Mouse (Mus musculus) granulocyte monocyte progenitor cell, adult 5-6 weeks (primary cell): ENCODE results near the gene Sfrp2. TPM values are rescaled to one million over a fixed set of nuclear protein-coding genes. Genes with fewer than 3 reads are reported as not detected.

Experiments used
- ATAC-seq: replicated peaks from 2 replicates; pipeline ENCODE4 v1.8.0; 2016; ENCODE audit warnings: mild to moderate bottlenecking, moderate TSS enrichment, inconsistent platforms; ENCODE audit not compliant: poor library complexity, severe bottlenecking
- total RNA-seq, 2 experiments: library from RNA; stranded (forward) in 1 of 2; stranded (reverse) in 1 of 2; fragments of 200-712, 200-1000 nt in 1 of 2; fragments of >200 nt in 1 of 2; fragmentation: Nextera tagmentation in 1 of 2; gene quantifications; 2 replicates each; pipeline ENCODE4 v1.2.3; 2014 to 2017

Gene Sfrp2
- total RNA-seq, 2 experiments from 2014 or later: not detected

GRCm38 (mm10) chr3:83769036-83769410, 2.9 kb downstream of the Sfrp2 start:
- ATAC-seq: no peak

- ATAC-seq: no peak
These were observed 5.2 kb downstream of the Sfrp2 start for GRCm38 (mm10) chr3:83771160-83771869.

DNA sequence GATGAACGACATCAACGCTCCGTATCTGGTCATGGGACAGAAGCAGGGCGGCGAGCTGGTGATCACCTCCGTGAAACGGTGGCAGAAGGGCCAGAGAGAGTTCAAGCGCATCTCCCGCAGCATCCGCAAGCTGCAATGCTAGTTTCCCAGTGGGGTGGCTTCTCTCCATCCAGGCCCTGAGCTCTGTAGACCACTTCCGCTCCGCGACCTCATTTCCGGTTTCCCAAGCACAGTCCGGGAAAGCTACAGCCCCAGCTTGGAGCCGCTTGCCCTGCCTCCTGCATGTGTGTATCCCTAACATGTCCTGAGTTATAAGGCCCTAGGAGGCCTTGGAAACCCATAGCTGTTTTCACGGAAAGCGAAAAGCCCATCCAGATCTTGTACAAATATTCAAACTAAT, 7.2 kb downstream of the Sfrp2 start:
- ATAC-seq: no peak

DNA sequence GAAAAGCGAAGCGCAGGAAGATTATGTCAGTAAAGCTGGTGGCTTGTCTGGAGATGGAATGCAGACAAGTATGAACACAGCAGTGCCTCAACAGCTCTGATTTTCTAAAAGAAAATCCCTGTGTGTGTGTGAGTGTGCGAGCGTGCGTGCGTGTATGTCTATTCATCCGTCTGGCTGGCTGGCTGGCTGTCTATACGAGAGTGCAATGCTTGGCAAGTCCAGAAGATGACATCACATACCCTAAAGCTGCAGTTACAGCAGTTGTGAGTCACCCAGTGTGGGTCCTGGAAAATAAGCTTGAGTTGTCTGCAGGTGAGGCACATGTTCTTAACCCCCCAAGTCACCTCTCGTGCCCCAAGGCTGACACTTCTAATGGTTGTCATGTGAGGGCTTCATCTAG, 9.3 kb downstream of the Sfrp2 start:
- no peak for ATAC-seq

DNA sequence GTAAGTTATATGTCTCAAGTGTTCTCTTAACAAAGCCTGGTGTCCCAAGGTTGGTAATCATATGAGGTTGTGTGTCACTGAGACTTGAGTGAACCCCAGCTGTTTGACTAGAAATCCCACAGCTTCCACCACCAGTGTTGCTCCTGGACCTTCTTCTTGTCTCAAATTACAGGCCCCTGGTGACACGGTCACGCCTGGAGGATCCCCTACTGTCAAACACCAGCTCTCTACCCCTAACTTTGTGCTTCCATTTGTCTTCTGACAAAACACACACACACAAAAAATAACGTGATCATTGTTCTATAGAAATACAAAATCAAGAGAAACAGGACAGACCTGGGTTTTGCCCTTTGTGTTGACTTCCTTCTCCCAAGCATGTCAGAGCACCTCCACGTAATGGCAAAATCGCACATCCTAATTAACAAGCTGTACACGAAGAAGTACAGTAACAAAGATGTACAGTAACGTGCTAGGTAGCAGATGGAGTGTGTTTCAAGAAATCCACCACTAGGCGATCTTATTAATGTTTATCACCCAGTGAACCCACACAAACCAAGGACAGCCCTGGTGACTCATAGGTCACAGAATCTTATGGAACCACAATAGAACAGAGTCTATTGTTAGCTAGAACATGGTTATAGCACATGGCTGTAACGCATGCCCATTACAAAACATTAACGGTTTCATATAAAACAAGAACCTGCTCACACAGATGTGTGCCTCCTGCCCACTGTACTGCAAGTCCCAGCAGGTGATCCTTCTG, 15.5 kb downstream of the Sfrp2 start:
- no peak for ATAC-seq

- no peak for ATAC-seq
These were observed 17.8 kb downstream of the Sfrp2 start for GRCm38 (mm10) chr3:83783716-83784469.

- ATAC-seq: no peak
These were observed 18.6 kb downstream of the Sfrp2 start for GRCm38 (mm10) chr3:83784726-83785125.

DNA sequence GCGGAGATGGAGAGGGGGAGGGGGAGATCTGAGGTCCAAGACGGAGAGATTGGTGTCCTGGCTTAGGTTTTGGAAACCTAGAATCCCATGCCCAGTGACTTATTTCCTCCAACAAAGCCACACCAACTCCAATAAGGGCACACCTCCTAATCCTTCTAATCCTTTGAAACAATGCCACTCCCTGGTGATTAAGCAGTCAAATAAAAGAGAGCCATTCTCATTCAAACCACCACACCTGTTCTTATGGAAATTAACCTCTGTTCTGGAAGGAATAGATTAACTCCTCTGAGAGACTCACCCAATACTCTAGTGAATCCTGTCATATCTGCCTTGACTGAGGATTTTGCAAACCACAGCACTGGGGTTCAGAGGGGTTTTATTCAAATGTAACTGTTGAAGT, 21.0 kb downstream of the Sfrp2 start:
- no peak for ATAC-seq

DNA sequence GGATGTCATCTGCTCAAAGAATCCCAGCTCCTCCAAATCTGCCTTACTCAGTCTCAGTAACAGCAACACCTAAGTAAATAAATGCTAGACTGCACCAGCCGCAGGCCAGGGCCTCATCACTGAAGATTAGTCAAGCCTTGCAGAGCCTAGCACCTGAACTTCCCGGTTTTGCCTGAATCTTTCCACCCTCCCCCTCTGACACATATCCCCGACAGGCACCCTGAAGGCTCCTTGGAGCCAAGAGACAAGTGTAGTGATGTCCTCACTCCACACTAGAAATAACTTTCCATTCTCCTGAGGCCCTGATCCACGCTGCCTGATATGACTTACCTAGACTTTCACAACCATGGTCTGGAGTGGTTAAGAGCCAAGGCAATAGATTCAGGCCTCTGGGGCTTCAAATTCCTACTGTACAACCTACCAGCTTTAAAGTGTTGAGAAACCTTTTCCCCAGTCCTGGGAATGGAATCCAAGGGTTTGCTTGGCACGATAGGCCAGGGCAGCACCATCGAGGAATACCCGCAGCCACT, 21.7 kb downstream of the Sfrp2 start:
- no peak for ATAC-seq

GRCm38 (mm10) chr3:83789651-83790451, 23.7 kb downstream of the Sfrp2 start:
- peak; percentile 74 for ATAC-seq

DNA sequence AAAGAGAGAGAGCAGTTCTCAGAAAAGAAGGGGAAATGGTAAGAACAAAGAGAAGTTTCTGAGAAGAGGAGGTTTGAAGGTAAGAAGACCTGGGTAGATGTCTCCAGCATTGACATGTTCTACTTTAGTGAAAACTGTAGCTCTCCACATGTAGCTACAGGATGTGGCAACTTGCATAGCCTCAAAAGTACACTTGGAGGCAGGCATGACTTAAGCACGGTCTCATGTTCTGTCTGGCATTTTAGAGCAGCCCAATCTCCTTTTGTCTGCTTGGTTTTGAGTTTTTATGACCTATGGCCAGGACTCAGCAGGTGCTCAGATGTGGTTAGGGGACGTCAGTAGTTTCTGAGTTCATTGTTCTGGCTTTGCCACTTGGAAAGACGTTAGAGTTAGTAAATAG, 25.3 kb downstream of the Sfrp2 start:
- ATAC-seq: no peak

DNA sequence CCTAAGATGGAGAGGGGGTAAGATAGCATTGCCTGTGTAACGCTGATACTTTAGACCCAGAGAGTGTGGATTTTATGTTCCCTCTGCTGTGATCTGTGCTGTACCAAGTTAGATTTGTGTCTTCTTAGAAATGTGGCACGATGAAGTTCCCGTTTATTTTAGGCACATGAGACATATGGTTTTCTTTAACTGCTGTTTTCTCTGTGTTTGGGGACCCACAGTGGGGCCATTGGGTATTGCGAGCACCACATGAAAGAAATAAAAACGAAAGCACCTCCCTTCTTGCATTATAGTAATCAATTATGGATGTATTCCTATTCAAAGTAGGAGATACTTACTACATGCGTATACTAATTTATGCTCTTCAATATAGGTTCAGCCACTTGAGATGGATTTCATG, 31.0 kb downstream of the Sfrp2 start:
- peak; percentile 39; the same call in 1 of the 2 replicates for ATAC-seq

DNA sequence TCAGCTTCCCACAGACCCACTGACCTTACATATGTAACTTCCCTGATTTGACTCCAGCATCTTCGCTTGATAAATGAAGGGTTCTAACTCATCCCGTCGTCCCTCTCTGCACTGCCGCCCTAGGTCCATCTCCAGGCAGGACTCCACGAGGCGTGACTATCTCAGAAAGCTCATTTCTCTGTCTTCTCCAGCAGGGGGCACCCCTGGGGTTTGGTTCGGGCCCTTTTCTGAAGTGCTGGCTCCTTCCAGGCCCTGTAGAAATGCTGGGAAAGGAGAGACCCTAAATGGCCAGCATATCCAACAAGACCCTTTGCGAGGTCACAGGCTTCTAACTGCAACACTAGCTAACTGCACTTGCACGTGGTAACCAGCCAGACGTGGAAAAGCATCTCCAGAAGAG, 31.7 kb downstream of the Sfrp2 start:
- ATAC-seq: peak; percentile 91

DNA sequence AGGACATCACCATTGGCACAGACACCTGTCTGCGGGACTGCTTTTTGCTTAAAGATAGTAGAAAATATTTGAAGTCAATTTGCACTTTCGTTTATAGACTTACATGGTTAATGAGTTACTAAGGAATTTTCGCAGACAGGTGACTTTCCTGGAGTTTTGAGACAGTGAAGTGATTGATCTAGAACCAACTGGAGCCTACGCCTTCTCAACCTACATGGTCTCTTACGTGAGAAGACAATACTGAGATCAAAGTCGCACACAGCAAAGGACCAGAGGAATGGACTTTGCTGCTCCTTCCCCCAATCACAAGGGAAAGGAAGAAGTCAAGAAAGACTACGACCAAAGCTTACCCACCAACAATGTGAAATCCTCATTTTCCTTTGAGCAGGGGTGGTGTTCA, 33.4 kb downstream of the Sfrp2 start:
- no peak for ATAC-seq

DNA sequence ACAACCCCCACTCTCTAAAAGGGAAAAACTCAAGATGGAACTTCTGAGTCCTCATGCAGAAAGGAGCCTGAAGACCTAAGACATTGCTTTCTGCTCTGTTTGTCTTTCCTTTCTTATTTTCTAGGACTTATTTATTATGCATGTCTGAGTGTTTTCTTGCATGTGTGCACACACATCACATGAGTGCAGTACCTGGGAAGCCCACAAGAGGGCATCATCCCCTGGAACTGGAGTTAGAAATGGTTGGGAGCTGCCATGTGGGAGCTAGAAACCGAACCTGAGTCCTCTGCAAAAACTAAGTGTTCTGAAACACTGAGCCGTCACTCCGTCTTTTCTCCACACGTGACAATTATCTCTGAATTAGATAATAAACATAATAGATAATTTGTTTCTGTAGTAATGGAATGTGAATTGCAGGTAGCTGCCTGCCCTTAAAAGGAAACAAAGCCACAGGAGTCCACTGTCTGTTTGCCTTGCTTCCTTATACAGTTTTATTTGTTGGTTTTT, 35.6 kb downstream of the Sfrp2 start:
- ATAC-seq: no peak

DNA sequence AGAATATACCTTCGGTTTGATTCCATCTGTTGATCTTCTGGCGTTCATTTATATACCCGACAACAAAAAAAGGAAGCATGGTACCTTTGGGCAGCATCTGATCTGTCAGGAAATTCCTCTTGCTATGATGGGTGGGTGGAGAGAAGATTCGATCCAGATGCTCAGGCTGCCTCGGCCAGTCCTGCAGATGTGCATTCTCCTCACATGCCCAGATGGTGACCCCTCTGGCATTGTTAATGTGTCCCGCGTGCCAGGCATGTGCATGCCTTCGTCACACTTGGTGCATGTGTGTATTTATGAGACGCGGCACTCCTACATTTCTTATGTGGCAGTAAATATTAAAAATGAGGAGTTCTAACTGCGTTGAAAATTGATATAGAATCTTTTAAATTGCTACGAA, 42.4 kb downstream of the Sfrp2 start:
- ATAC-seq: no peak

DNA sequence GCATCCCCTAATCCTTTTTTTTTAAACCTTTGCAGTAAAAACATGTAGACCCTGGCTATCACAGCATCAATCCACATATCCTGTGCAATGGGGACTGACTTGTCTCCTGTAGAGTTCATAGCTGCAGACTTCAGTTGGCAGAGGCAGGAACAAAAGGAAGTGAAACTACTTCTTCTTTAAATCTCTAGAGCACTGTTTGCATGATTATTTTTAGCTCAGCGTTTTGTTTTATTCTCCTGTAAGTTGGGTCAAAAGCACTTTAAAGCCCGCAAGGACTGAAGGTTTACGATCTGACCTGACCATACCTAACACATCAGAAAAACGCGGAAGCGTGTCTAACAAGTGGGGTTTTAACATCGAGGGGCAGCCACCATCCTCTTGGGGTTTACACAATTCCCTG, 45.9 kb downstream of the Sfrp2 start:
- ATAC-seq: peak; percentile 92

DNA sequence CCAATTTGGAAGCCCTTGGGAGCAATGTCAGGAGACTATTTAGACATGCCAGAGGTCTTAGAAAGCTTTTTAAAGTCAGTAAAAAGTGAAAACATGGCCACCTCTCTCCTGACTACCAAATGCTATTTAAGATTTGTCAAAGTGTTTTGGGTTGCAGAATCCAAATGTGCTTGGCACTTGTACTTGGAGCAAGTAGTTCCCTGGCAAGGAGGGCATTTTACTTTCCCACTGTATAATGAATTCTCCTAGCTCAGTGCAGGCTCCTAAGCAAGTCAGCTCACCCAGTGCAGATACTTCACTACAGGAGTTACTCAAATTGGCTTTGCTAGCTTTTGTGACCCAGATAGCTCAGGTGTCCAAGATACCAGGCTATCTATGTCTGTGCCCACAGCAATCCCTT, 46.7 kb downstream of the Sfrp2 start:
- ATAC-seq: no peak

- ATAC-seq: no peak
These were observed 50.3 kb downstream of the Sfrp2 start for GRCm38 (mm10) chr3:83816372-83816925.

GRCm38 (mm10) chr3:83823774-83824173, 57.7 kb downstream of the Sfrp2 start:
- peak; percentile 69 for ATAC-seq
